Mouse (Mus musculus): ENCODE measurements at regions not wholly inside any gene's neighbourhood (a gene's known extent, or its start where the extent isn't known, plus 50 kb on each side); places are given as distances from the start of the nearest gene placed in this dataset.

DNA sequence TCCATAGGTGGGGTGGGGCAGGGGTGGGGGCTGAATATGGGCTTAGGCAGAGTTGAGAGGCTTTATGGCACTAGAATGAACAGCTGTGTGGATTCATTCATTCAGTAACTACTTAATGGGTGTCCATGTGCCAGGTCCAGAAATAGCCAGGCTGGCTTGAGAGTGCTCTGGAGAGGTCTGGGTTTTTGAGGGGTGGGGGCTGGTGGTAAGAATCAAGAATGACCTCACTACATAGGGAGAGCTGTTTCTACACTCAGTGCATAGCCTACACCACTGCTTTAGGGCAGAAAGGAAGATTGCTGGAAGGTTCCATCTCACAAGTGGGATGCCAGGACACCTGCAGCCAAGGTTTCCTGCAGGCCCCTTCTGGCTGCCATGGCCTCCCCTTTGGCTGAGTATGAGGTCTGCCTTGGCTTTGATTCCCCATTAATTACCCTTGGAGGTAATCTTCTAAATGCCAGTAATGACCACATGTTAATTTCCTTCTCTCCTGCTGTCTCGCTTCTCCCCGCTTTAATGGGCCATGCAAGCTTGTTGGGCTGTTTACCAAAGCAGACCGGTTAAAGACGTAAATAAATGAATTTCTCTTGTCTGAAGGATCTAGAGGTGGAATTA lies 71.7 kb upstream of the Klf4 start:
- Histone ChIP-seq H3K9me3 (replicated peaks; ENCODE audit: control insufficient read depth, low read length, poor library complexity, severe bottlenecking) (no peaks in the 10 kb centered on the region), H3K36me3 (ENCODE audit: control insufficient read depth, insufficient read depth, low read length) (no peaks in the 10 kb centered on the region), H3K4me3 (ENCODE audit: low read depth, low read length) (no peak overlapping the region), H3K27ac (ENCODE audit: low read length) (no peak overlapping the region), H3K27me3 (ENCODE audit: control insufficient read depth, insufficient read depth, low read depth, low read length) (no peaks in the 10 kb centered on the region), H3K4me1 (ENCODE audit: control insufficient read depth, insufficient read depth, low read length) (no peaks in the 10 kb centered on the region), H3K9ac (ENCODE audit: low read depth, low read length) (no peak overlapping the region), H3K4me2 (ENCODE audit: low read length) (no peak overlapping the region)
- ATAC-seq, result no peak
- WGBS, result 72% methylated on average over 4 of the region's 4 CpGs

- Histone ChIP-seq H3K9ac (ENCODE audit: low read depth, low read length) (no peak overlapping the region), H3K4me1 (ENCODE audit: control insufficient read depth, insufficient read depth, low read length) (0 out of 2 replicates have a peak, but pooled peaks cover 3% of the 10 kb centered on the region), H3K4me2 (ENCODE audit: low read length) (no peak overlapping the region), H3K36me3 (ENCODE audit: control insufficient read depth, insufficient read depth, low read length) (no peaks in the 10 kb centered on the region), H3K9me3 (replicated peaks; ENCODE audit: control insufficient read depth, low read length, poor library complexity, severe bottlenecking) (no peaks in the 10 kb centered on the region), H3K27me3 (ENCODE audit: control insufficient read depth, insufficient read depth, low read depth, low read length) (no peaks in the 10 kb centered on the region), H3K4me3 (ENCODE audit: low read depth, low read length) (no peak overlapping the region), H3K27ac (ENCODE audit: low read length) (no peak overlapping the region)
- 90% methylated on average over 7 of the region's 7 CpGs for WGBS
- ATAC-seq, result no peak
Measured at GRCm38 (mm10) chr4:55595203-55595602, 62.9 kb upstream of the Klf4 start.

DNA sequence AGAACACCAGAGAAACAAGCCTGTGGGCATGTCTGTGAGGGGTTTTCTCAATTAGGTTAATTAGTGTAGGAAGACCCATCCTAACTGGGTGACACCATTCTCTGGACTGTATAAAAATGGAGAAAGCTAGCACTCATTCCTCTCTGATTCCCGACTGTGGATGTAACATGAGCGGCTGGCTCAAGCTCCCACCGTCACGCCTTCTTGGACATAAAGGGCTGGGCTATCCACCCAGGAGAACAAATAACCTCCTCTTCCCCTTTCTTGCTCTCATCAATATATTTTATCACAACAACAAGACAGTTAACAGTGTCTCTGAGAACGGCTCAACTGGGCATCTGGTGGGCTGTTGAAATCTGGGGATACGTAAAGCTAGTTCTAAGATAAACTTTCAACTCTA lies 62.4 kb upstream of the Klf4 start:
- 87% methylated on average over 6 of the region's 6 CpGs for WGBS
- no peak for ATAC-seq

DNA sequence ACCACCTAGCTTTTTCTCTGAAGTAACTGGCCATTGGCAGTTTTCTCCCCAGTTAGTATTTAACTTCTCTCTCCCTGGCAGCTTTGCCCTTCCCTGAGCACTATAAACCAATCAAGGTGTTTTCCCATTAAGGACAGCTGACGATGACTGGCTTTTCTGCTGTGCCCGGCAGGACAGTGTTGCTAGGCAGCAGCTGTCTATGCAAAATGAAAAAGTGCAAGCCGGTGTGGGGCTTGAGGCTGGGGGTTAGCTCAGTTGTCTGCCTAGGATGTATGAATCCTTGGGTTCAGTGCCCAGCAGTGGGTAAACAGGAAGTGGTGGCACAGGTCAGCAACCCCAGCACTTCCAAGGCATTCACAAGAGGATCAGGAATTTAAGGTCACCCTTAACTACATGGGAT lies 60.9 kb upstream of the Klf4 start:
- Histone ChIP-seq H3K4me3 (ENCODE audit: low read depth, low read length) (no peak overlapping the region), H3K4me2 (ENCODE audit: low read length) (no peak overlapping the region), H3K9ac (ENCODE audit: low read depth, low read length) (no peak overlapping the region), H3K36me3 (ENCODE audit: control insufficient read depth, insufficient read depth, low read length) (no peaks in the 10 kb centered on the region), H3K27ac (ENCODE audit: low read length) (no peak overlapping the region), H3K27me3 (ENCODE audit: control insufficient read depth, insufficient read depth, low read depth, low read length) (no peaks in the 10 kb centered on the region), H3K4me1 (ENCODE audit: control insufficient read depth, insufficient read depth, low read length) (0 out of 2 replicates have a peak, but pooled peaks cover 3% of the 10 kb centered on the region), H3K9me3 (replicated peaks; ENCODE audit: control insufficient read depth, low read length, poor library complexity, severe bottlenecking) (no peaks in the 10 kb centered on the region)
- ATAC-seq, result peak; percentile 54
- 9% methylated on average over 3 of the region's 3 CpGs for WGBS

More for the DNA sequence above, 62.4 kb upstream of the Klf4 start:
- 0 out of 2 replicates have a peak, but pooled peaks cover 3% of the 10 kb centered on the region for H3K4me1 ChIP-seq (ENCODE audit: control insufficient read depth, insufficient read depth, low read length)
- H3K36me3 ChIP-seq (ENCODE audit: control insufficient read depth, insufficient read depth, low read length), result no peaks in the 10 kb centered on the region
- H3K4me2 ChIP-seq (ENCODE audit: low read length), result no peak overlapping the region
- H3K4me3 ChIP-seq (ENCODE audit: low read depth, low read length), result no peak overlapping the region
- H3K9me3 ChIP-seq (replicated peaks; ENCODE audit: control insufficient read depth, low read length, poor library complexity, severe bottlenecking), result no peaks in the 10 kb centered on the region
- no peak overlapping the region for H3K27ac ChIP-seq (ENCODE audit: low read length)
- H3K9ac ChIP-seq (ENCODE audit: low read depth, low read length), result no peak overlapping the region
- H3K27me3 ChIP-seq (ENCODE audit: control insufficient read depth, insufficient read depth, low read depth, low read length), result no peaks in the 10 kb centered on the region

GRCm38 (mm10) chr4:55586212-55586611 lies 53.9 kb upstream of the Klf4 start:
- no peaks in the 10 kb centered on the region for H3K4me1 ChIP-seq (ENCODE audit: control insufficient read depth, insufficient read depth, low read length)
- no peak for ATAC-seq
- no peaks in the 10 kb centered on the region for H3K27me3 ChIP-seq (ENCODE audit: control insufficient read depth, insufficient read depth, low read depth, low read length)
- no peak overlapping the region for H3K4me2 ChIP-seq (ENCODE audit: low read length)
- no peaks in the 10 kb centered on the region for H3K36me3 ChIP-seq (ENCODE audit: control insufficient read depth, insufficient read depth, low read length)
- no peak overlapping the region for H3K9ac ChIP-seq (ENCODE audit: low read depth, low read length)
- WGBS, result 93% methylated on average over 3 of the region's 3 CpGs
- no peaks in the 10 kb centered on the region for H3K9me3 ChIP-seq (replicated peaks; ENCODE audit: control insufficient read depth, low read length, poor library complexity, severe bottlenecking)
- H3K27ac ChIP-seq (ENCODE audit: low read length), result no peak overlapping the region
- H3K4me3 ChIP-seq (ENCODE audit: low read depth, low read length), result no peak overlapping the region

- Histone ChIP-seq H3K4me3 (ENCODE audit: low read depth, low read length) (no peak overlapping the region), H3K9ac (ENCODE audit: low read depth, low read length) (no peak overlapping the region), H3K27ac (ENCODE audit: low read length) (no peak overlapping the region), H3K4me2 (ENCODE audit: low read length) (no peak overlapping the region), H3K36me3 (ENCODE audit: control insufficient read depth, insufficient read depth, low read length) (no peaks in the 10 kb centered on the region), H3K9me3 (replicated peaks; ENCODE audit: control insufficient read depth, low read length, poor library complexity, severe bottlenecking) (no peaks in the 10 kb centered on the region; the same call in 1 of the 2 replicates), H3K4me1 (ENCODE audit: control insufficient read depth, insufficient read depth, low read length) (no peaks in the 10 kb centered on the region), H3K27me3 (ENCODE audit: control insufficient read depth, insufficient read depth, low read depth, low read length) (no peaks in the 10 kb centered on the region)
- ATAC-seq, result no peak
- 57% methylated on average over 8 of the region's 8 CpGs for WGBS
Measured at GRCm38 (mm10) chr4:55583589-55583988, 51.3 kb upstream of the Klf4 start.

Data from midbrain, embryonic 16.5 days (tissue).